Mouse (Mus musculus): Measurements from ENCODE around the gene Retreg2. TPM values are rescaled to one million over a fixed set of nuclear protein-coding genes. Genes with fewer than 3 reads are reported as not detected.

Gene Retreg2
- 36.9 and 38.0 TPM in 2 replicates for polyA plus RNA-seq (2016; fragmentation: Nextera tagmentation; extraction: Ambion mirVana)

GRCm38 (mm10) chr1:75142301-75143261 lies at the start of gene Retreg2, which contains the start of gene Cnppd1:
Retreg2 (plus strand) TSS chr1:75142778.
Cnppd1 (minus strand) TSS chr1:75142711.
- H3K9me3 ChIP-seq, result no peaks in the 10 kb centered on the region
- H3K36me3 ChIP-seq, result peaks cover 60% of the 10 kb centered on the region
- peak within 1 kb of the TSS; percentile 89 for H3K4me3 ChIP-seq (replicated peaks)
- H3K4me1 ChIP-seq (replicated peaks), result peaks cover 17% of the 10 kb centered on the region
- peak within 1 kb of the TSS; percentile 95 for H3K9ac ChIP-seq (replicated peaks)
- H3K4me2 ChIP-seq, result peak within 1 kb of the TSS; percentile 87
- peak within 1 kb of the TSS; percentile 97 for H3K27ac ChIP-seq
- H3K27me3 ChIP-seq, result no peaks in the 10 kb centered on the region
- WGBS, result under 1% methylated on average over 90 of the region's 91 CpGs
- peak; percentile 87 for ATAC-seq (ENCODE audit: insufficient number of reproducible peaks, insufficient read depth, low FRiP score, low TSS enrichment, low read depth)

- H3K9me3 ChIP-seq, result no peaks in the 10 kb centered on the region
- 73% methylated on average over 3 of the region's 3 CpGs for WGBS
- H3K4me3 ChIP-seq (replicated peaks), result no peak overlapping the region
- no peak overlapping the region for H3K4me2 ChIP-seq
- no peaks in the 10 kb centered on the region for H3K36me3 ChIP-seq
- H3K27ac ChIP-seq, result no peak overlapping the region
- no peak overlapping the region for H3K9ac ChIP-seq (replicated peaks)
- no peaks in the 10 kb centered on the region for H3K27me3 ChIP-seq
- ATAC-seq (ENCODE audit: insufficient number of reproducible peaks, insufficient read depth, low FRiP score, low TSS enrichment, low read depth), result no peak
- H3K4me1 ChIP-seq (replicated peaks), result peaks cover 7% of the 10 kb centered on the region
These were observed 20.4 kb upstream of the Retreg2 start for GRCm38 (mm10) chr1:75122211-75122610.

DNA sequence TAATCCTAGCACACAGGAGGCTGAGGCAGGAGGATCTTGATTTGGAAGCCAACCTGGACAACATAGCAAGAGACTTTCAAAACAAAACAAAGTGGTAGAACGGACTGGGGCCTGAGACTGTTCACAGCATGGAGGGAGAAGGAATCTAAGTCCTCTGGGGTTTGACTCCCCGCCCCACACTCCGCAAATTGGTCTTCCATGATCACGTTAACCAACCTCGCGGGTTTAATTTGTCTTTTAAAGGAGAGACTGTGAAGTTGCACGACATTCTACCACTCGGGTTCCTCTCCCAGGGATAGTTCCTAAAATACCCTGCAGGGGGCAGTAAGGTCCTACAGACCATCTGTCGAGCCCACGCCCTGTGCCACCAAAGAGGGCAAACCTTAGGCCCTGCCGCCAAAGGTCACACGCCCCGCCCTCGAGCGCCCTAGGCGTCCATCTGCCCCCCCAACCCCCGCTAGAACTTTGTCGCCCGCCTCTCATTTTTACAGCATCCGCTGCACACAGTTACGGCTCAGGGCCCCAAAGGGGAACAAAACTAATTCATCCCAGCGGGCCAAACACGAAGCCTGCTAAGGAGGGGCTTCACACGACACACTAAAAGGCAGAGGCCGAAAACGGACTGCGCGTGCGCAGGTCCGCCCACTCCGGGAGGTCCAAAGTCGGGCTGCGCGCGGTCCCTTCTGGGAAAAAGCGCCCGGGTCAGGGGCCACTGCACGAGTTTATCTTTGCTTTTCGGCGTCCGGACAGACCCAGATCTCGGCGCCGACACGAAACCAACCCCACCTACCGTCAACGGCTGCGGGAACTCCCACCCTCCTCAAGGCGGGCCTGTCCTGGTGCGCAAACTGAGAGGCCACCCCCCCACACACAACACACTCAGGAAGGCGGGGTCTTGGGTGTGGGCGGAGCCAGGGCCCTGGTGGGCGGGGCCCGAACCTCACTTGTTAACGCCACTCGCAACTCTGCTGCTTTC lies 17.9 kb upstream of the Retreg2 start, which contains the start of gene Nhej1:
TSS of gene Nhej1 (minus strand) at position 855 of the 976 bp plus-strand sequence.
- H3K4me1 ChIP-seq (replicated peaks), result peaks cover 7% of the 10 kb centered on the region
- peak; percentile 94 for ATAC-seq (ENCODE audit: insufficient number of reproducible peaks, insufficient read depth, low FRiP score, low TSS enrichment, low read depth)
- WGBS, result 1% methylated on average over 56 of the region's 56 CpGs

GRCm38 (mm10) chr1:75125418-75125817 lies 17.2 kb upstream of the Retreg2 start:
- Histone ChIP-seq H3K9ac (replicated peaks) (peak overlapping the region; percentile 62; the same call in 1 of the 2 replicates), H3K27ac (peak overlapping the region; percentile 97), H3K4me1 (replicated peaks) (peaks cover 7% of the 10 kb centered on the region), H3K36me3 (no peaks in the 10 kb centered on the region), H3K27me3 (peaks cover 4% of the 10 kb centered on the region; the same call in 1 of the 2 replicates), H3K4me3 (replicated peaks) (peak overlapping the region; percentile 54), H3K4me2 (peak overlapping the region; percentile 54), H3K9me3 (no peaks in the 10 kb centered on the region)
- WGBS, result 36% methylated on average over 5 of the region's 5 CpGs
- no peak for ATAC-seq (ENCODE audit: insufficient number of reproducible peaks, insufficient read depth, low FRiP score, low TSS enrichment, low read depth)

More for the DNA sequence above, 17.9 kb upstream of the Retreg2 start, which contains the start of gene Nhej1:
- H3K9me3 ChIP-seq, result no peaks in the 10 kb centered on the region
- peak within 1 kb of the TSS; percentile 54 for H3K4me3 ChIP-seq (replicated peaks)
- peak within 1 kb of the TSS; percentile 97 for H3K27ac ChIP-seq
- peak within 1 kb of the TSS; percentile 54 for H3K4me2 ChIP-seq
- no peaks in the 10 kb centered on the region for H3K36me3 ChIP-seq
- H3K27me3 ChIP-seq, result peaks cover 4% of the 10 kb centered on the region; the same call in 1 of the 2 replicates
- H3K9ac ChIP-seq (replicated peaks), result peak within 1 kb of the TSS; percentile 62

DNA sequence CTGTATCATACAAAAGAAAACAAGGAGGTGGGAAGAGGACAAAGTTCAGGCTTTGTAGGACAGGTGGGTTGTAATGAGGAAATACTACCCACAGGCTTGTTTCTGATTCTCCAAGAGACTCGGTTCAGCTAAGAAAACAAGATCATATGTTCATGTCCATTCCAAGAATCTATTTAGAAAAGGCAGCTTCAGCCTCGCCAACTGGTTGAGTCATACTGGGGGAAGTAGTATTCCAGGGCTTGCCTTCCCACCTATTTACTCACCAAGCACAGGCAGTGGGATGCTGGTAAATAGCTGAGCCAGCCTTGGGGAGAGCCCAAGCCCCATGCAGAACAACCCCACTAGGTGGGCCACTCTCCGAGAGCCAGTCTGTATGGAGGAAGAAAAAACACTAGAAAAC lies 13.9 kb upstream of the Retreg2 start:
- H3K27me3 ChIP-seq, result peaks cover 4% of the 10 kb centered on the region; the same call in 1 of the 2 replicates
- ATAC-seq (ENCODE audit: insufficient number of reproducible peaks, insufficient read depth, low FRiP score, low TSS enrichment, low read depth), result no peak

GRCm38 (mm10) chr1:75133421-75134207 lies 9.0 kb upstream of the Retreg2 start, which contains the start of gene Slc23a3:
Slc23a3 (minus strand) TSS chr1:75133890.
- Histone ChIP-seq H3K4me2 (no peak within 1 kb of the TSS), H3K27ac (no peak within 1 kb of the TSS), H3K36me3 (peaks cover 37% of the 10 kb centered on the region), H3K4me3 (replicated peaks) (no peak within 1 kb of the TSS), H3K9ac (replicated peaks) (no peak within 1 kb of the TSS), H3K4me1 (replicated peaks) (no peaks in the 10 kb centered on the region), H3K9me3 (no peaks in the 10 kb centered on the region), H3K27me3 (peaks cover 4% of the 10 kb centered on the region; the same call in 1 of the 2 replicates)
- WGBS, result 69% methylated on average over 12 of the region's 12 CpGs
- no peak for ATAC-seq (ENCODE audit: insufficient number of reproducible peaks, insufficient read depth, low FRiP score, low TSS enrichment, low read depth)

More for the DNA sequence above, 13.9 kb upstream of the Retreg2 start:
- Histone ChIP-seq H3K4me1 (replicated peaks) (peaks cover 7% of the 10 kb centered on the region), H3K9ac (replicated peaks) (no peak overlapping the region), H3K4me2 (no peak overlapping the region), H3K27ac (no peak overlapping the region), H3K9me3 (no peaks in the 10 kb centered on the region), H3K36me3 (no peaks in the 10 kb centered on the region), H3K4me3 (replicated peaks) (no peak overlapping the region)
- 79% methylated on average over 3 of the region's 3 CpGs for WGBS

- Histone ChIP-seq H3K27me3 (no peaks in the 10 kb centered on the region), H3K36me3 (peaks cover 50% of the 10 kb centered on the region), H3K4me2 (no peak overlapping the region; the same call in 1 of the 2 replicates), H3K4me1 (replicated peaks) (peaks cover 9% of the 10 kb centered on the region), H3K27ac (no peak overlapping the region), H3K4me3 (replicated peaks) (no peak overlapping the region), H3K9me3 (no peaks in the 10 kb centered on the region), H3K9ac (replicated peaks) (no peak overlapping the region)
- 76% methylated on average over 6 of the region's 6 CpGs for WGBS
- ATAC-seq (ENCODE audit: insufficient number of reproducible peaks, insufficient read depth, low FRiP score, low TSS enrichment, low read depth), result no peak
These were observed 6.3 kb upstream of the Retreg2 start for GRCm38 (mm10) chr1:75136293-75136692.

GRCm38 (mm10) chr1:75136730-75137129 lies 5.8 kb upstream of the Retreg2 start:
- H3K9me3 ChIP-seq, result no peaks in the 10 kb centered on the region

GRCm38 (mm10) chr1:75138448-75138847 lies 4.1 kb upstream of the Retreg2 start:
- WGBS, result 90% methylated on average over 2 of the region's 2 CpGs
- Histone ChIP-seq H3K4me1 (replicated peaks) (peaks cover 9% of the 10 kb centered on the region), H3K9ac (replicated peaks) (no peak overlapping the region), H3K9me3 (no peaks in the 10 kb centered on the region), H3K4me3 (replicated peaks) (no peak overlapping the region), H3K4me2 (no peak overlapping the region), H3K27me3 (no peaks in the 10 kb centered on the region), H3K27ac (no peak overlapping the region), H3K36me3 (peaks cover 50% of the 10 kb centered on the region)
- no peak for ATAC-seq (ENCODE audit: insufficient number of reproducible peaks, insufficient read depth, low FRiP score, low TSS enrichment, low read depth)

More at GRCm38 (mm10) chr1:75136730-75137129, 5.8 kb upstream of the Retreg2 start:
- Histone ChIP-seq H3K4me1 (replicated peaks) (peaks cover 9% of the 10 kb centered on the region), H3K9ac (replicated peaks) (no peak overlapping the region), H3K27me3 (no peaks in the 10 kb centered on the region), H3K4me3 (replicated peaks) (no peak overlapping the region), H3K36me3 (peaks cover 50% of the 10 kb centered on the region), H3K27ac (no peak overlapping the region), H3K4me2 (no peak overlapping the region; the same call in 1 of the 2 replicates)
- 52% methylated on average over 3 of the region's 3 CpGs for WGBS
- no peak for ATAC-seq (ENCODE audit: insufficient number of reproducible peaks, insufficient read depth, low FRiP score, low TSS enrichment, low read depth)
